Mouse (Mus musculus) limb, embryonic 13.5 days (tissue): ENCODE measurements around the gene Gm49336. TPM values are rescaled to one million over a fixed set of nuclear protein-coding genes. Genes with fewer than 3 reads are reported as not detected.

Source experiments
- ATAC-seq: fragments of 200-750 bp; cut with Nextera tagmentation; 2 replicates; pipeline ENCODE4 v1.8.0; 2017; ENCODE audit warnings: low read depth, moderate number of reproducible peaks, moderate TSS enrichment; ENCODE audit not compliant: low FRiP score
- H3K27ac ChIP-seq: fragments of 300-500 bp; sonication (generic); 2 replicates; pipeline ENCODE4 v1.5.1; 2015; ENCODE audit warnings: inconsistent platforms, mild to moderate bottlenecking, moderate library complexity
- H3K27me3 ChIP-seq: fragments of 300-500 bp; sonication (generic); 2 replicates; pipeline ENCODE4 v1.6.1; 2015; ENCODE audit warnings: mild to moderate bottlenecking, inconsistent platforms
- H3K36me3 ChIP-seq: fragments of 300-500 bp; sonication (generic); 2 replicates; pipeline ENCODE4 v1.6.1; 2015; ENCODE audit warnings: inconsistent platforms, mild to moderate bottlenecking, moderate library complexity
- H3K4me1 ChIP-seq: fragments of 300-500 bp; sonication (generic); 2 replicates; pipeline ENCODE4 v1.6.1; 2015; ENCODE audit warnings: inconsistent platforms
- H3K4me2 ChIP-seq: fragments of 300-500 bp; sonication (generic); replicated peaks from 2 replicates; pipeline ENCODE4 v1.6.1; 2015; ENCODE audit warnings: inconsistent platforms, mild to moderate bottlenecking, moderate library complexity
- H3K4me3 ChIP-seq: fragments of 300-500 bp; sonication (generic); 2 replicates; pipeline ENCODE4 v1.5.1; 2015; ENCODE audit warnings: moderate library complexity, mild to moderate bottlenecking, inconsistent platforms
- H3K9ac ChIP-seq: fragments of 300-500 bp; sonication (generic); 2 replicates; pipeline ENCODE4 v1.6.1; 2015; ENCODE audit warnings: mild to moderate bottlenecking, inconsistent platforms
- H3K9me3 ChIP-seq: fragments of 300-500 bp; sonication (generic); 2 replicates; pipeline ENCODE4 v1.6.1; 2016; ENCODE audit warnings: inconsistent platforms
- WGBS: fragments of 180-500 bp; shearing (Covaris S2); methylation state at CpG from one replicate; pipeline ENCODE4 v1.1.7; 2015; 5-methylcytosine and 5-hydroxymethylcytosine counted together
- polyA plus RNA-seq: library from polyadenylated mRNA; unstranded; fragments of >200 nt; fragmentation: Nextera tagmentation; extraction: Ambion mirVana; gene quantifications from 2 replicates; pipeline ENCODE4 v1.2.1, GENCODE M21; 2015

Gene Gm49336
- polyA plus RNA-seq, 1 experiment from 2014 or later: 51.6 TPM

DNA sequence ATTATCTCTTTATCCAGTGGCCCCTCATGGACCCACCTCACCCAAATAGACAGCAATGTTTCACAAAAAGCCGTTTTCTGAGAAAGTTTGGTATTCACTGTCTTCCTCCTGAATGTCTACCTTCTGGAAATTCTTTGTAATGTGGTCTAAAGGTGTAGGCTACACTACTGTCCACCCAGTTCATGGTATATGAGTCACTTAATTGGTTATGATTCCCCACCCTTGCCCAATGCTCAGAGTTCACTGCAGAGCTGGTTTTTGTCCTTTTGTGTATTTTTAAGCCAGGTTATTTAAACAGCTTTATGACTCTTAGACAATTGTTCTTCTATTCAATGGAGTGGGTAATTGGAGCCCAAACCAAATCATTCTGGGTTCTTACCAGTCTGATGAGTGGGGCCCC, 35.2 kb downstream of the Gm49336 start:
- ATAC-seq: no peak
- no peaks in the 10 kb centered on the region for H3K27me3 ChIP-seq
- H3K9ac ChIP-seq: no peak overlapping the region
- H3K9me3 ChIP-seq: no peaks in the 10 kb centered on the region
- no peak overlapping the region for H3K4me3 ChIP-seq
- H3K4me2 ChIP-seq: no peak overlapping the region
- no peak overlapping the region for H3K27ac ChIP-seq
- 92% methylated on average over 1 of the region's 1 CpGs for WGBS
- peaks cover 27% of the 10 kb centered on the region for H3K36me3 ChIP-seq
- H3K4me1 ChIP-seq: no peaks in the 10 kb centered on the region

DNA sequence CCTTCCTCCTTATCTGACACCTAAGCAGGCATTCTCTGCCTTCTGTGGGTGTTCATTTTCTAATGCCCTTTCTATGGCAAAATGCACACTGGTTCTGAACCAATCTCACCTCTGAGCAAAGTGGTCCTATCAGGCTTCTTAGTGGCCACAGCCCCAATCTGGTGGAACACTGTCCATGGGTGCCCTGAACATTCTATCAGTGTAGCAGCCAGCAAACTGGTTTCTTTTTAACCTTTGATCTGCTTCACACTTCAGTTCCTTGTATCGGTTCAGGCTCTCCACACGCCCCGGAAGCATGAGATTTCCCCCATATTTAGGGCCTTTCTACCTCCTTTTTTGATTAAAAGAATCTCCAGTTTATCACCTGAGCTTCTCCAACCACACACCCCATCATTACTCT, 36.3 kb downstream of the Gm49336 start:
- WGBS: 86% methylated on average over 3 of the region's 3 CpGs
- Histone ChIP-seq H3K36me3 (peaks cover 24% of the 10 kb centered on the region), H3K4me2 (no peak overlapping the region), H3K27me3 (no peaks in the 10 kb centered on the region), H3K27ac (no peak overlapping the region), H3K4me1 (no peaks in the 10 kb centered on the region), H3K4me3 (no peak overlapping the region), H3K9ac (no peak overlapping the region), H3K9me3 (no peaks in the 10 kb centered on the region)
- ATAC-seq: no peak

DNA sequence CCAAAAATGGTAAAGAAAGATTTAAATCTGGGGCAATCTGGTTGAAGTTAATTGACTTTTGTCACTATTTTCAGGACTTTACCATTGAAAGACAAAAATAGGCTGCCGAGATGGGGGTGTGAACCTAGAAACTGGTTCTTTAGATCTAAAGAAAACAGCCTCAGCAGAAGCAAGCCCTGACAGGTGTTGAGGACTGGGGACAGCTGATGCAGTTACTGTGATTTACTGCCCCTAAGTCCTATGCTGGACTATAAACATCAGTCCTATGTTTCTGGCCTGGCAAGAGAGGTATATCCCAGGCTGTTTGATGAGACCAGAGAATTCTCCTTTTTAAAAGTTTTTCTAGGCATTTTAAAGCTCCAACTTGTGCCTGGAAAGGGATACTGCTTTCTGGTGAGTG, 37.3 kb downstream of the Gm49336 start:
- 45% methylated on average over 1 of the region's 1 CpGs for WGBS
- no peaks in the 10 kb centered on the region for H3K27me3 ChIP-seq
- H3K27ac ChIP-seq: no peak overlapping the region
- H3K9ac ChIP-seq: no peak overlapping the region
- no peak overlapping the region for H3K4me2 ChIP-seq
- no peak for ATAC-seq
- H3K9me3 ChIP-seq: no peaks in the 10 kb centered on the region
- H3K36me3 ChIP-seq: peaks cover 17% of the 10 kb centered on the region
- no peaks in the 10 kb centered on the region for H3K4me1 ChIP-seq
- no peak overlapping the region for H3K4me3 ChIP-seq

DNA sequence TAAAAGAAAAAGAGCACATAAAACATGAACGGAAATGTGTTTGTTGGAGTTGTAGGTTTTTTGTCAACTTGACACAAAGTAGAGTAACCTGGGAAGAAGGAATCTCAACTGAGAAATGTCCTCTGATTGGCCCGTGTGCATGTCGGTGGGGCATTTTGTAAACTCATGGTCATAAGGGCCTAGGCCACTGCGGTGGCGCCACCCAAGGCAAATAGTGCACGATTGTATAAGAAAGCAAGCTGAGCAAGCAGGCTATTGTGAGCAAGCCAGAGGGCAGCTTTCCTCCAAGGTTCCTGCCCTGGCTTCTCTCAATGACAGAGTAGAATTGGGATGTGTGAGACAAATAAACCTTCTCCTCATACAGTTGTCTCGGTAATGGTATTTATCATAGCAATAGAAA, 42.1 kb downstream of the Gm49336 start:
- H3K27me3 ChIP-seq: no peaks in the 10 kb centered on the region
- WGBS: 91% methylated on average over 7 of the region's 7 CpGs
- H3K4me1 ChIP-seq: no peaks in the 10 kb centered on the region

DNA sequence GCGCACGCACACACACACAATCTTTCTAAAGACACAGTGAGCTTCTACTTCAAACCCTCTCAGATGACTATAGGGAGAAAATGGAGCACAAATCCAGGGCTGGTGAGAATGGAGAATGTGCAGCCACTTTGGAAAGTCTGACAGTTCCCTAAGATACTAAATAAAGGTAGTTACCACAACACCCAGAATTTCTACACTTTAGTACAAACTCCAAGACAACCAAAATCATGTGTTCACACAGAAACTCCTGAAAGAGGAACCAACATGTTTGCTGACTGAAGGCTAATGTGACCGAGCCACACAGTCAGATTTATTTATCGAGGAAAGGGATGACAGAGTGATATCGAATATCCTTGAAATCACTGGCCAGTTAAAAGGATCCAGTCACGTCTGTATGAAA, 46.3 kb downstream of the Gm49336 start:
- Histone ChIP-seq H3K4me2 (no peak overlapping the region), H3K9me3 (no peaks in the 10 kb centered on the region), H3K4me3 (no peak overlapping the region), H3K27ac (no peak overlapping the region), H3K4me1 (no peaks in the 10 kb centered on the region), H3K9ac (no peak overlapping the region), H3K36me3 (no peaks in the 10 kb centered on the region), H3K27me3 (no peaks in the 10 kb centered on the region)
- WGBS: 87% methylated on average over 6 of the region's 6 CpGs
- no peak for ATAC-seq

More for the DNA sequence above, 42.1 kb downstream of the Gm49336 start:
- H3K9ac ChIP-seq: no peak overlapping the region
- no peak overlapping the region for H3K4me2 ChIP-seq
- no peak overlapping the region for H3K4me3 ChIP-seq
- H3K9me3 ChIP-seq: no peaks in the 10 kb centered on the region
- no peak overlapping the region for H3K27ac ChIP-seq
- no peak for ATAC-seq
- H3K36me3 ChIP-seq: no peaks in the 10 kb centered on the region

DNA sequence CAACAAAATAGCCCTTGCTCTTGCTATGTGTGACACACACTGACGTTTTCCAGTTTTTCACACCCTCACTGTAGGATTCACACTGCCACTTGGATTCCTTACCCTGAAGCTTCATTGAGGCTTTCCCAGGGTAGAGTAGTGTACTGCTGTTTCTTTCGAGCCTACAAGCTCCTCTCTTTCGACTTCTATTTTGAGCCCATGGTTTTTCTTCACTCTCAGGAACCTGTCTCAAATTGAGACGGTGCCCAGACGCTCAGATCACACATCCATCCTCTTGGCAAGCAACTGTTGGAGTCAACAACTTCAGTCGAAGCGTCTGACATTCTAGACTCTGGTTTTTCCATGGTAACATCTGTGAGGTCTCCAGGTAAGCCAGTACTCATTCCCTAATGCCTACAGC, 54.4 kb downstream of the Gm49336 start, which contains the start of gene Atp8a2:
Gene Atp8a2 (minus strand): TSS at position 296 of the 400 bp plus-strand sequence.
- Histone ChIP-seq H3K36me3 (no peaks in the 10 kb centered on the region), H3K4me3 (no peak within 1 kb of the TSS), H3K4me2 (no peak within 1 kb of the TSS), H3K9ac (no peak within 1 kb of the TSS), H3K27me3 (no peaks in the 10 kb centered on the region), H3K9me3 (no peaks in the 10 kb centered on the region), H3K27ac (no peak within 1 kb of the TSS), H3K4me1 (no peaks in the 10 kb centered on the region)
- 73% methylated on average over 7 of the region's 7 CpGs for WGBS
- no peak for ATAC-seq

DNA sequence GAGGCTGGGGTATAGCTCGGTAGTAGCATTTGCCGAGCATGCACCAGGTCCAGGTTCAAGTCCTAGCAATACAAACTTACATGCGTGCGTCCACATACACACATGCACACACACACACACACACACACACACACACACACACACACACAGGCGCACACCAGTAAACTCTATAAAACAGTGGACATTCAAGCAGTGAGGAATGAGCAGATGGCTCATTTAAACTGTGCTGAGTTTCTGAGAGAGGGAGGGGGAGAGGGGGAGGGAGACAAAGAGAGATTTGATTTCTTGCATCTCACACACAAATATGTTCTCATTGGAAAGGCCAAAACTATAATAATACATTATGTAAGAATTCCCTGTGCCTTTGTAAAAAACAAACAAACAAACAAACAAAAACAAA, 55.3 kb downstream of the Gm49336 start:
- WGBS: 83% methylated on average over 5 of the region's 5 CpGs
- no peak overlapping the region for H3K4me3 ChIP-seq
- H3K27ac ChIP-seq: no peak overlapping the region
- no peaks in the 10 kb centered on the region for H3K36me3 ChIP-seq
- H3K9me3 ChIP-seq: no peaks in the 10 kb centered on the region
- no peak overlapping the region for H3K9ac ChIP-seq
- no peaks in the 10 kb centered on the region for H3K27me3 ChIP-seq
- ATAC-seq: no peak
- no peak overlapping the region for H3K4me2 ChIP-seq
- H3K4me1 ChIP-seq: no peaks in the 10 kb centered on the region

DNA sequence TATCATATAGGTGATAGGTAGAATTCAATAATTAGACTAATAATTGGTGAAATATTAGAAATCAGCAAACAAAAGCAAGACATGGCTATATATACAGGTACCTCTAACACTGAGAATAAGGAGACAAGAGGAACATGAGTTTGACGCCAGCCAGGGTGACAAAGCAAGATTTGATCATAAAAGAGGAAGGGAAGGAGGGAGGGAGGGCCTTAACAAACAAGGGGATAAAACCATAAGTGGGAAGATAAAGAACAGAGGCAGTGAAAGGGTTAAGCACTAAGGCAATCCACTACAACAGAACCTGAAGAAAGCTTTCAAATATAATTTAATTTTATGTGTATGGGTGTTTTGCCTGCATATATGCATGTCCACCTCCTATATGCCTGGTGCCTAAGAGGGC, 56.7 kb downstream of the Gm49336 start:
- Histone ChIP-seq H3K9ac (no peak overlapping the region), H3K27ac (no peak overlapping the region), H3K9me3 (no peaks in the 10 kb centered on the region), H3K36me3 (no peaks in the 10 kb centered on the region), H3K4me2 (no peak overlapping the region), H3K4me1 (no peaks in the 10 kb centered on the region), H3K27me3 (no peaks in the 10 kb centered on the region), H3K4me3 (no peak overlapping the region)
- 72% methylated on average over 1 of the region's 1 CpGs for WGBS
- ATAC-seq: no peak

DNA sequence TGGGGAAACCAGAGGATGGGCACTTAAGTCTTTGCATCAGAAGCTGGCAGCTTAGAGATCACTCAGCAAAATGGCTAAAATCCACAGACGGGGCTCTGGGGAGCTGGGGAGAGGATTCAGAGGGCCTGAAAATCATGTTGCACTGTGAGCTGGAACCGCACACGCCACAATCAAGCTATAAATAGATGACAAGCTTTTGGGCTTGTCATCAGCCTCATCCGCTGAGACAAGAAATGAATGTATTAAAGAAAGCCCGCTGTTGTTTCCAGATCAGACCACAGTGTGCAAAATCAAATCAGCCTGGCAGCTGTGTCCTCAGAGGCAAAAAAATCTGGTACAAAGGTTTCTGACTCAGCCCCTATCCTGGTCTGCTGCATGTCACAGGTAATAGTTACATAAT, 61.5 kb downstream of the Gm49336 start:
- Histone ChIP-seq H3K4me2 (no peak overlapping the region), H3K9me3 (no peaks in the 10 kb centered on the region), H3K27me3 (peaks cover 3% of the 10 kb centered on the region; the same call in 1 of the 2 replicates), H3K4me1 (no peaks in the 10 kb centered on the region), H3K9ac (no peak overlapping the region), H3K36me3 (no peaks in the 10 kb centered on the region), H3K4me3 (no peak overlapping the region), H3K27ac (no peak overlapping the region)
- no peak for ATAC-seq
- WGBS: 84% methylated on average over 5 of the region's 5 CpGs

DNA sequence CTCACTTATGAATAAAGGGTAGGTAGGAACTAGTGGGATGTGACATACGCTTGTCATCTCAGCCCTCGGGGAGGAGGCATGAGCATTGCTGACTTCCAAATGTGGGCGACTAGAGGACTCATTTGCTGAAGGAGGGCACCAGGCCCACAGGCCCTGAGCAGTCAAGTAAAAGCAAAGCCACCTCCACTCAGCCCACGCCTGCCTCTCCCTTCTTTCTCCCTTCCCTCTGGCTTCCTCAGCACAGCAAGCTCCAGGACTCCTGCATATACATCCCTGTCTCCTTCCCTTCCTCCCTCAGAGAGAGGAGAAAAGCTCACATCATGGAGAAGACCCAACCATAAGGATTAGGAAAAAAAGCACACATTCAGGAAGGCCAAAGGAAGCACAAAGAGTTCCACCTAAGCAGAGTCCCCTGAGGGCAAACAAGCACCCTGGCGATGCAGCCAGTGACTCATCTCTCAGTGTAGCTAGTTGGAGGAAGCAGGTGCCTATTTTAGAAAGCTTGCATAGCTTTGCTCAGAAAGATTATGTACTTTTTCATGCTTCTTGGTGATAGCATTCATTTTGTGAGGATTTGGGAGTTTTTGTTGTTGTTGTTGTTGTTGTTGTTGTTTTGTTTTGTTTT, 63.0 kb downstream of the Gm49336 start:
- Histone ChIP-seq H3K4me3 (no peak overlapping the region), H3K9ac (no peak overlapping the region), H3K27me3 (peaks cover 3% of the 10 kb centered on the region; the same call in 1 of the 2 replicates), H3K27ac (no peak overlapping the region), H3K9me3 (no peaks in the 10 kb centered on the region), H3K4me1 (no peaks in the 10 kb centered on the region), H3K4me2 (no peak overlapping the region), H3K36me3 (no peaks in the 10 kb centered on the region)
- WGBS: 79% methylated on average over 5 of the region's 5 CpGs
- no peak for ATAC-seq

DNA sequence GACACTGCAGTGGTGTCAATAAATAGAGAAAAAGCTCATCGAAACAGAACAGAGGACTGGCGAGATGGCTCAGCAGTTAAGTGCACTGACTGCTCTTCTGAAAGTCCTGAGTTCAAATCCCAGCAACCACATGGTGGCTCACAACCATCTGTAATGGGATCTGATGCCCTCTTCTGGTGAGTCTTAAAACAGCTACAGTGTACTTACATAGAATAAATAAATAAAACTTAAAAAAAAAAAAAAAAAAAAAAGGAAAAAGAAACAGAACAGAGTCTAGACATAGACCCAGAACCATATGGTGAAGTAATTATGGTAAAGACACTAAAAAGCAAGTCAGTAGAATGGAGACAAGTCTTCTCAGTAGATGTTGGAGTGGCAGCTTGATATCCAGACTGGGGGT, 70.0 kb downstream of the Gm49336 start:
- 88% methylated on average over 2 of the region's 2 CpGs for WGBS
- no peak overlapping the region for H3K27ac ChIP-seq
- H3K4me1 ChIP-seq: peaks cover 4% of the 10 kb centered on the region; the same call in 1 of the 2 replicates
- H3K27me3 ChIP-seq: peaks cover 35% of the 10 kb centered on the region
- no peak for ATAC-seq
- H3K36me3 ChIP-seq: no peaks in the 10 kb centered on the region
- no peak overlapping the region for H3K4me3 ChIP-seq
- no peak overlapping the region for H3K4me2 ChIP-seq
- no peaks in the 10 kb centered on the region for H3K9me3 ChIP-seq
- no peak overlapping the region for H3K9ac ChIP-seq

DNA sequence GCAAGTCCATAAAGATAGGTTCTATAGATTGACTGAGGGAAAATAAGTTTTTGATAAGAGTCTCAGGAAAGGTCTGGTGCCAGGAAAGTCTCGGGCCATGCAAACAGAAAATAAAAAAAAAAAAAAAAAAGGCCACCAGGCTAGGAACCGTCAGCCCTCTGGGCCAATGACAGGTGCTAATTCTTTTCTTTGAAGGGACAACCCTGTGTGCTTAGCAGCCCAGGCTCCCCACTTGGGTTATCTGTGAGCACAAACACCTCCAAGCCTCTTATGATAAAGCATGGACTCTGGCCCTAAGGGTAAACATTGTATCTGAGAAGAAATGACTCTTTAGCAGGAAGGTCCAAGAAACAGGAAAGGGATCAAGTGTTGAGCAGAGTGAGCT, 72.7 kb downstream of the Gm49336 start:
- H3K4me3 ChIP-seq: no peak overlapping the region
- ATAC-seq: no peak
- no peaks in the 10 kb centered on the region for H3K9me3 ChIP-seq
- no peak overlapping the region for H3K4me2 ChIP-seq
- no peak overlapping the region for H3K9ac ChIP-seq
- no peaks in the 10 kb centered on the region for H3K36me3 ChIP-seq
- 30% methylated on average over 2 of the region's 2 CpGs for WGBS
- peaks cover 4% of the 10 kb centered on the region; the same call in 1 of the 2 replicates for H3K4me1 ChIP-seq
- peaks cover 55% of the 10 kb centered on the region for H3K27me3 ChIP-seq
- no peak overlapping the region for H3K27ac ChIP-seq
